Mouse (Mus musculus) lung, adult 18-20 months (tissue): ENCODE results near the gene Zmynd15.

Experiments
- DNase-seq, 2 experiments: peaks; one replicate each; pipeline ENCODE4 v3.0.0; 2022; ENCODE audit warnings: mixed read lengths in 2 of 2

Gene Zmynd15

DNA sequence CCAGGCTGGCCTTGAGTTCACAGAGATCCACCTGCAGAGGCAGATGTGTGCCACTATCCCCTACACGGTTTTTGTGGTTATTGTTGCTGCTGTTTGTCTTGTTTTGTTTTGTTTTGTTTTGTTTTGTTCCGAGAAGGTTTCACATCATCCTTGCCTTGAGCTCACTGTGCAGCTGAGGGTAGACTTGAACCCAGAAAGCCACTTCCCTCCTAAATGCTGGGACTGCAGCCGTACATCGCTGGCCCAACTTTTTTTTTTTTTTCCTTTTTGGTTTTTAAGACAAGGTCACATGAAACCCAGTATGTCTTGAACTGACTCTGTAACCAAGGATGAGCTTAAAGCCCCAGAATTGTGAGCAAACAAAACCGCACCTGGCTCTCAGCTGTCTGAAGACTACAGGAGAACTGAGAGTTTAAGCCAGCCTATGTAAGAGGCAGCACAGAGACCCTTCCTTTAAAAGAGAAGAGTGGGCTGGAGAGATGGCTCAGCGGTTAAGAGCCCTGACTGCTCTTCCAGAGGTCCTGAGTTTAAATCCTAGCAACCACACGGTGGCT, 47.8 kb downstream of the Zmynd15 start:
- no peak for DNase-seq

DNA sequence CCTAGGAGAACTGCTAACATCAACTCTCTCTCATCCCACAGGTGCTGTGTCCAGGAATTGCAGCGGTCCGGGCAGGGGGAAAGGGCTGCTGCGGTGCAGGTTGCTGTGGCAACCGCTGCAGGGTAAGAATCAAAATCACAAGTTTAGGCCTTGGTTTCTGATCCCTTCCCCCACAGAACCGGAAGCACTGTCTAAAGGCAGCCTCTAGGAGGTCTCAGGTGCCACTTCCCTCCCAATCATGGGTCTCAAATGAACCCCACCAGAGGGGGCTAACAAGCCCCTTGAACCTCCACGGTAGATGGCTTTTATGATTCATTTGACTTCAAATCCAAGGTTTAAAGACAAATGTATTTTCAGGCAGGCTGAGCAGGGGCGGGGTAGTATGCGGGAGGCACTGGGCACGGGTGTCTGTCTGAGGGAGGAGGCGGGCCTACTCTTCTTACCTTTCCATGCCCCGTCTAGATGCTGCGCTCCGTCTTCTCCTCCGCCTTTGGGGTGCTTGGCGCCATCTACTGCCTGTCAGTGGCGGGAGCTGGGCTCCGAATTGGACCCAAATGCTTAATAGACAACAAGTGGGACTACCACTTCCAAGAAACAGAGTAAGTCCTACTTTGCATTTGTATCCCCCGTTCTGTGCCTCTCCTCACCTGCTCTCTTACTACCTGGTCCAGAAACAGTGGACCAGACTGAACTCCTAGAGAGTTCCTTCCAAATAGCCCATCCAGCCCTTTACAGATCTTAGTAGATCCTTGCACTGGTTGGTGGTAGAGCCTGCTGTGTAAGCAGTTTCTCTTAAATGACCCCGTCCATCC, 50.7 kb downstream of the Zmynd15 start:
- peak; percentile 27 to 51 for DNase-seq

DNA sequence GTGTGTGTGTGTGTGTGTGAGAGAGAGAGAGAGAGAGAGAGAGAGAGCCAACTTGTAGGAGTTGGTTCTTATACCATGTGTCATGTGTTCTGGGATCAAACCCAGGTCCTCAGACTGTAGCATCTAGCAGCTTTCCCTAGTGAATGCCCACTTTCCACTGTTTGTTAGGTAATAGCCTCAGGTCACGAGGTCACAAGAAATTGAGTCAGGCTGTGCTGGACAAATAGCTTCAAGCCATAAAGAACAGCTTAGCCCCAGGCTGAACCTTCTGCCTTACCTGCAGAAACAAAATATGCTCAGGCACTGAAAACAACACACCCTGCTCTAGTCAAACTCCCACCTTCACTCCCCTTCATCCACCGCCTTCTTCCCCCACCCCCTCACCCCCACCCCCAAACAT, 52.0 kb downstream of the Zmynd15 start:
- DNase-seq, result no peak

DNA sequence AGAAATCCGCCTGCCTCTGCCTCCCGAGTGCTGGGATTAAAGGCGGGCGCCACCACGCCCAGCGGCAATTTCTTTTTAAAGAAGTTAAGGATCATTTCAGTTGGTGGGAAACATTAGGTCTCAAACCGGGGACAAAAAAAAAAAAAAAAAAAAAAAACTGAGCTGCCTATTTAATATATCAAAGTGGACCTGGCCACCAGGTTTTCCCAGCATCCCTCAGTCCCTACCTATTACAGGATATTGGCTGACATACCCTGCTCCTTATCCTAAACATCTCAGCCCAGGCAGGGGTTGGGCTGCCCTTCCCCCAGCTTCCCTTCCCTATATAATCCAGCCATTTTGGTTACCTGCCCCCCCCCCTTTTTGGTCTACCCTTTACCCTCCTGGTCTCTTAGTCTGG, 52.6 kb downstream of the Zmynd15 start:
- DNase-seq, result no peak

DNA sequence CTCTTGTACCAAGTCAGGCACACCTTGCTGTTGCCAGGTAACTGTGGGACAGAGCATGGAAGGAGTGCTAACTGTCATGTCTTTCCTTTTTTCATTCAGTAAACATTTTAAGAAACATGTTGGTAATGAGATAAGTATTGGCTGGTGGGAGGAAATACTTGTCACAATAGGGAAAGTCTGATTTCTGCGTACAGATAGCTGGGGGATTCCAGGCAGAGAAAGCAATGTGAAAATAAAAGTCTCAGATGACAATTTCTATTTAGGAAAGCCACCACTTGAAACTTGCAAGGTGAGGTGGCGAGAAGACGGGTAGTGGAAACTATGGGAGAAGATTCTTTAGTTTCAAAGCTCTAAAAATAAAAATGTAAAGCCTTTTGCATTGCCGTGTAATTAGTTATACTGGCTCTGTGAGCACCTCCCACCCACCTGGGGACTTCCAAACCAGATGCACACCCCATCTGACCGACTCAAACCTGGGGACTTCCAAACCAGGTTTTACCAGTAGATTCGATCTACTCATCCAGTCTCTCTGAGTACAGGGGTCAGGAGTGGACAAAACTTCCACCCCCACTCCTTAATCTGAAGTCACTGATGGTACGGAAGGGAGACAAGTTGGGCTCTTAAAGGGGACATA, 53.6 kb downstream of the Zmynd15 start:
- no peak for DNase-seq

DNA sequence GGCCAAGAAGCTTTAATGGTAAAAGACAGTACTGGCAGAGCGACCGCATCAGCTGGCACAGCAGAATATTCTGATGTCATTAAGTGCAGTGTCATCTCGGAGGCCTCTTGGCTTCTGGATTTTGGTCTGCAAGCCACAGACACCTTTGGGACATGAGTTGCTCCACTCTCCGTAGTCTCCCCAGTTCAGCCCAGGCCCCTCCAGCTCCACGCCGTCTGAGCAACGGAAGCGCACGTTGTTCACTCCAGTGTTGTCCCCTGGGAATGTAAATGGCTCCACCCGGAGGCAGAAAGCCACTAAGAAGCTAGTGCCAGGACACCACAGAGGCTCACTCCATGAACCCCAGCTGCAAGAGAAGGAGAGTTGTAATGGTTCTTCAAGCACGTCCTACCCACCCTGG, 54.3 kb downstream of the Zmynd15 start:
- no peak for DNase-seq

DNA sequence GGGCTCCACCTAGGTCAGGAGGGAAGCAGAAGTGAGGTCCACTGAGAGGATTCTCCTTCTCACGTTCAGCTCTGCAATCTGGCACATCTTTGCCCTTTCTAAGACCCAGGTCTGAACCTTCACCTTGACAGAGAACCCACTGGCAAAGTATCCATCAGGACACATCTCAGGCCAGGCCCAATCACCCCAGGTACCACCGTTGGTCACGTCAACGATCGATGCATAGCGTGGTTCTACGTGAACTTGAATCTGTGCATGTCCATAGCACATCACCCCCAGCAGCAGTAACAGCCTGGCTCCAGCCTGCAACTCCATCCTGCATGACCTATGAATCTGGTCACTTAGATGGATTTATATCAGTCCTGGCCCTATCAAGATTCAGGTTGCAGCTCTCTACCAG, 55.1 kb downstream of the Zmynd15 start, which contains the start of gene Vmo1:
Gene Vmo1 (minus strand): TSS at position 329 of the 400 bp plus-strand sequence.
- DNase-seq, result no peak
